Mouse (Mus musculus) ES-Bruce4 (cell line): ENCODE results near the gene Zfp961.

ENCODE experiments used
- EP300 ChIP-seq: IDR thresholded peaks from 2 replicates; pipeline ENCODE4 v1.6.1; 2011; ENCODE audit warnings: low read depth, low read length; ENCODE audit not compliant: insufficient read depth
- POLR2A ChIP-seq: IDR thresholded peaks from one replicate; pipeline ENCODE4 v1.8.1; 2011; ENCODE audit warnings: low read length; ENCODE audit not compliant: insufficient read depth

- no peak for TF ChIP-seq EP300
- TF ChIP-seq POLR2A, result no peak
These were observed 58.6 kb downstream of the Zfp961 start, which contains the start of gene Cyp4f18 for GRCm38 (mm10) chr8:72009473-72009872.
